Mouse (Mus musculus) cerebellum, postnatal 25 days (tissue): Measurements from ENCODE around the gene Mcm3.

Experiments
- DNase-seq, 2 experiments: peaks; one replicate each; pipeline ENCODE4 v3.0.0; 2021; ENCODE audit warnings: mixed read lengths in 2 of 2

Gene Mcm3

DNA sequence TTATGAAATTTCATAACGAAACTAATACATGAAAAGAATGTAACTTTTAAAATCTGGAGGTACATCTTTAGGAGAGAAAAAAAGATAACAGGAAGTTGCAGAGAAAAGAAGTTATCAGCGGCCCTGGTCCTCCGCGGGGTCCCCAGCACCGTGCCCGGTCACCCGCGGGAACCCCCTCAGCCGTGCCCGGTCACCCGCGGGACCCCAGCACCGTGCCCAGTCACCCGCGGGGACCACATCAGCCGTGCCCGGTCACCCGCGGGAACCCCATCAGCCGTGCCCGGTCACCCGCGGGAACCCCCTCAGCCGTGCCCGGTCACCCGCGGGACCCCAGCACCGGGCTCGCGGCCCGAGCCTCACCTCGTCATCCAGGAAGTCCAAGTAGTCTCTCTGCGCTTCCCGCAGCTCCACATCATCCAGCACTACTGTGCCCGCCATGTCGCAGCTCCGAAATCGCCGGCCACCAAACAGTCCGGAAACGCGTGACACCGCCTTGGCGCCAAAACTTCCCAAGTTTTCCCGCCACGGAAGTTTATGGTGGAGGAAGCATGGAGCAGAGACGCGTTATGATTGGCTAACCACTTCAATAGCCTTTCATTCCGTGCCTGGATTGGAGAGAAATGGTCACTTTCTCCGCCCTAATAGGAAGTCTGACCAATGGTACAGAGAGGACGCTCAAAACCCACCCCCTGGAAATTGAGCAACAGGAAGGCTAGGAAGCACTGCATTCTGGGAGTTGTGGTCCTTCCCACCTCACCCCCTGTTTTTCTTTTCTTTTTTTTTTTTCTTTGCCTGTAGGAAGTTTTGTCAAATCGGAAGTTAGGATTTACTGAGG lies at the start of gene Mcm3:
Gene Mcm3 (minus strand): TSS at position 542 of the 835 bp plus-strand sequence.
- DNase-seq: peak; percentile 77 to 85

DNA sequence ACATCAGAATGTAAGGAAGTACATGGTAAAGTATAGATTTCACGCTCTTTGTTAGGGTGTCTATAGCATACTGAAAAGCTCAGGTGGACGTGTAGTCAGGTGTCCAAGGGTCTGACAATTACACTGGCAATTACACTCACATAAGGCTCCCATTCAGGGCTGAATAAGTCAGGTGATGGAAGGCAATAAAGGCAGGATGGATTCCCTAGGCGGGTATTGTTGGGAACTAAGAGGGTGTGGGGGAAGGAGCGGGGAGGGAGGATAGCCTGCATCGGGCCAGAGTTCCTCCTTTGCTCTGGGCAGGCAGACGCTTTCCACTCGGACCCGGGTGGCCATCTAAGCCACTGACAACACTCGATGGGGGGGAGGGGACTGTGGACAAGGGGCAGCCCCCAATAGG lies 47.9 kb upstream of the Mcm3 start:
- no peak for DNase-seq

DNA sequence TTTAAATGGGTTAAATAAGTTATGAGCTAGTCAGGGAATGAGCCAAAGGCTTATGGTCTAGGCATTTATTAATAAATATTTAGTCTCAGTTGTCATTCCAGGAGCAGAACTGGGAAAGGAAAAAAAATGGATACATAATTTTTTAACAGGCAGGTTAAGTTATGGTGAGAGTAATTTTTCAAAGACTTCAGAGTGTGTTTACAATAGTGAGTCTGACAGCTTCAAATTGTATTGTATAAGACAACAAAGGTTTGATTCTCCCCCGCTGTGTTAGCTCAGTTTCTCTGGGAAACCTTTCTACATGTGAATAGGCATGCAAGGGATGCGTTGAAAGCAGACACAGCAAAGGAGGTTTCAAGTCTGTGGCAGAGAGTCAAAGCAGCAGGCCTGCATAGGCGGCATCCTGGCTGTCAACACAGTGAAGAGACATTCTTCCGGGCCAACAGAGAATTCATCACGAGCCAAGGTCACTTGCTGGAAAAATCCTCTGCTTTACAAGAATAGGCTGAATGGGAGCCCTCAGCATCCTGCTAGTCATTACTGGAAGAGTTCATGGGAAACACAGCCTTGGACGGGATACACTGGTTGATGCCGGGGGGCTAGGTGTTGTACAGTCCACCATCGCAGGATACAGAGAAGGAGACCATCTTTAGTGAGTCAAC lies 47.3 kb upstream of the Mcm3 start:
- DNase-seq: peak; percentile 27 to 50

DNA sequence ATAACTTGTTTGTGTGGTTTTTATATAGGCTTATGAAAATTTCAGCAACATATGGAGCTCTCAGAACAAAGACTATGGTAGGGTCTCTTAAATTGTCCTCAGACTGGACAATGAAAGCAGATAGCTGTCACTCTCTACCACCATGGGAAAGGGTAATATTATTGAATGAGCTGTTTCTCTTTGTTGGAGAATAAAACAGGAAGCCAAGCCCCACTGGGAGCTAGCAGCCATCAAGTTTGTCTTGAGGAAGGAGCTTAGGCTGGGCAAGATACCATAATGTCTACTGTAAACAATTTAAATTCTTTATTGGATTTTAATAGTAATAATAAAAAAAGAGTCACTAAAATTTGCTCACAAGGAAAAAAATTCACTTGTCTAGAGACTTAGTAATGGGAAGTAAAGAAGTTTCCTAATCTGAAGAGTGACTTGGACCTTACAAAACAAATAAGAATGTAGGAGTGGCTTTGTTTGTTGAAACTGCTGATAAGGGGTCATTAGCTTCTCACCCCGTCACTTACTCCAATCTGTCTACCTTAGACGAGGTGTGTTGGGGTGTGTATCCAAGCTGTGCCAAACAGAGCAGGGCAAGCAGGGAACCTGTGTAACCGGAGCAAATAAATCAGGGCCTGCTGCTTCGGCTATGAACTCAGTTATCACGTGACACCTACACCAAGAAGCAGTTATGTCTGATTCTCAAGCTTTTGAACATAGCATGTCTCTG lies 43.5 kb upstream of the Mcm3 start:
- no peak for DNase-seq

DNA sequence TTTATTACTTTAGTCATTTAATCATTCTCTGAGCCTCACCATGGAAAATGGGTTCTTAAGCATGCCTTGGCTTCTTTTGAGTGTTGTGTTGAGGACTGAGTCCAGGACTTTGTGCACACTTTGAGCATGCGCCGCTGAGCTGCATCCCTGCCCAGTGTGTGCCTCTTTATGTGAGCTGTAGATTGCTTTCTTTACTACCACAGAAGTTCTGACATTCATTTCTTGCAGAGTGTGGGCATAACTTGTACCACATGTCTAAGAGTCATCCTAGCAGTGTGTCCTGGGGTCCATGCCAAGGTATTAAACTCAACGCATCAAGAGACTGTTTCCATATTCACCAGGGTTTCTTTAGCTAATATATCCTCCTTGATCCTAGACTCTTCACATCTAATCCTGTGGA lies 41.8 kb upstream of the Mcm3 start:
- no peak for DNase-seq

DNA sequence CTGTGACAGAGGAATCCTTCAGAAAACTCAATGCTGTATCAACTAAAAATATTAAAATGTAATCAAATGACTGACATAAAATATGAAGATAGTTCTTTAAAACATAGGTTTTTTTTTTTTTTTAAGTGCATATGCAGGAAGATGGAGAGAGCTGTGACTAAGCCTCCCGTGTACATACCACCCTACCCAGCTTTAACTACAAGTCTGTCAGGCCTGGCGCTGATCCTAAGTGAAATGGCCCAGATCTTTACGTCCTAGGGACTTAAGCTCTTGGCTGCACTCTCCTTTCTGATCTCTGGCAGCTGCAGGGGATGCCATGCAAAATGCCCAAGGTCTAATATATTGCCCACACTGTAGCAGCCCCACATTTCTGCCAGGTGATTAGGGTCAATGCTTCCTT lies 40.7 kb upstream of the Mcm3 start:
- DNase-seq: no peak

DNA sequence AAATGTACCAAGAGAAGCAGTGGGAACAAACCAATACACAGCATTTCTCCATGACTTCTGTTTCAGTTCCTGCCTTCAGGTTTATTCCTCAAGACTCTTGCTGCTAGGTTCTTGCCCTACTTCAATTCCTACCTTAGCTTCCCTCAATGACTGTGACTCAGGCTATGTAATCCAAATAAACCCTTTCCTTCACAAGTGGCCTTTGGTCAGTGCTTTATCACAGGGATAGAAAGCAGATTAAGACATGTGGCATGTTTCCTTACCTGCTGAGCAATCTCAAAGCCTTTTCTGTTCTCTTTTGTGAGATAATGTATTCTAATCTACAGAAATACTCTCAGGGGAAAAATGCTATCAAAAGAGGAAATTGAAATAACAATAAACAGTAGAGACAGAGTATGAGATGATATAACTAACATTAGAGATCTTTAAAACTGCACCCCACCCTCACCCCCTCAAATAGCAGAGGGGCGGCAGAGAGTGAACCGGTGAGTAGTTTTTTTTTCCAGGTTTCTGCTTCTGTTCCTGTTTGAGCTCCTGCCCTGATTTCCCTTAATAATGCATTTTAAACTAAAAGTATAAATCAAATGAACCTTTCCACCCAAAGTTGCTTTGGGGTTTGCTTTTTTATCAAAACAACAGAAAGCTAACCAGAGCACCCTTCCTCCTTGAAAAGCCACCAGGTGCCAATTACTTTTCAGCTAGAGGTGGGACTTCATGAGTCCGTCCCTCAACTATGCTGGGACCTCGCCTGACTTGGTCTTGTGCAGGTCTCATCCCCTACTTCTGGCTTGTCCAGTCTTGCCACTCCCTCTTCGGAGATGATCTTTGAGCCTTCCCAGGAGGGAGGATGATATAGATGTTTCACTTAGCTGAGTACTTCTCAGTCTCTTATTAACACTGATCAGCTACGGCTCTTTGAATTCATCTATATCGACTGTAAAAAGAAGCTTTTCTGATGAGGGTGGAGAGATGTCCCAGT lies 37.1 kb upstream of the Mcm3 start:
- DNase-seq: no peak

DNA sequence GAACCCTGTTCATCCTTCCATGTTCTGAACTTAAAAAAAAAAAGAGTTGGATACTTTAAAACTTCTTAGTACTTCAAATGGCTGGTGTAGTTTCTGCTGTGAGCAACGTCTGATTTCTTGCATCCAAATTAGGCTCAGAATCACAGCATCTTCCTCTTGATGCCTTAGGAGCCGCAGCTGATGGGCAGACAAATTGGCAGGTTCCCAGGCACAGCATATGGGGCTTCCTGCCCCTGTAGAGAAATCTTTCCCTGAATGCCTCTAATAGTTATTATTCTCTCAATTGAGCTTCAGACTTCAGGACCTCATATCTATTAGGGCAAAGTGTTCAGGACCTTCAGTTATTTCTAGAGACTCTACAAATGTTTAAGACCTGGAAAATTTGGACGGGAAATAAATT lies 19.8 kb upstream of the Mcm3 start:
- DNase-seq: peak; percentile 81 to 90

DNA sequence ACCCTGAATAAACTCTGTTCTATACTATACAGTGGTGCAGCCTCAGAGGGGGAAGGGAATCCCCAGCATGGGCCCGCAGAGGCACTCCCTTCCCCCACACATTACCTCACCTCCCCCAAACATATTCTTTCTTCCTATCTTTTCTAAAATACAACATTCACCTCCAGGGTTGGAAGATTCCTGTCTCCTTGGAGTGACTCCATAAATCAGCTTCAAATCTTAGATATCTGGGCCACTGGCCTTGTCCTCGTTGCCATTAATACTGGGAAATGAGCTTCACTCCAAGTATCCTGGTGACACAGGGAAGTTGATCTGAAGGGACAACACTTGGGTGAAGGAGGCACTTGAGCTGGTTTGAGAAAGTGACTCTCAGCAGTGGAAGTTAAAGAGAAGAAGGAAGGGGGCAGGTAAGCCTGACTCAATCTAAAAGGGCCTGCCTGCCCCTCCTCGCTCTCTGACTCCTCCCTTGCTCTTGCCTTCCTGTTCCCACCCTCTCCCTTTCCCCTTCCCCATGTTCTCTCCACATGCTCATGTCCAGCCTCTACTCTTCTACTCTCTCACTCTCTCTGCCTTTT lies 16.5 kb upstream of the Mcm3 start:
- DNase-seq: no peak

DNA sequence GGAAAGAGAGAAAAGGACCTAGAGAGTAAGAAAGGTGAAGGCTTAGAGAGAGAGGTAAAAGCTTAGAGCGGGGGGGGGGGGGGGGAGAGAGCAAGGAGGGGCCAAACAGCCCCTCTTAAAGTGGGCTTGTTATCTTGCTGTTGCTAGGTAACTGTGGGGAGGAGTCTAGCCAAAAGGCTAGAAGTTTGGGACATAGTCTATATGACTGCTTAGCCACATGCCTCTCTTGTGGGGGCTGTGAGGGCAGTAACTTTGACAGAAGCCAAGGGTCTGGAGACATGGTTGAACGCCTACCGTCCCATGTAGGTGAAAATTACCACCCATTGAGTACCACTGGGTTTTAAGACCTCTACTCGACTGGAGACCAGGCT lies 13.0 kb upstream of the Mcm3 start:
- no peak for DNase-seq

DNA sequence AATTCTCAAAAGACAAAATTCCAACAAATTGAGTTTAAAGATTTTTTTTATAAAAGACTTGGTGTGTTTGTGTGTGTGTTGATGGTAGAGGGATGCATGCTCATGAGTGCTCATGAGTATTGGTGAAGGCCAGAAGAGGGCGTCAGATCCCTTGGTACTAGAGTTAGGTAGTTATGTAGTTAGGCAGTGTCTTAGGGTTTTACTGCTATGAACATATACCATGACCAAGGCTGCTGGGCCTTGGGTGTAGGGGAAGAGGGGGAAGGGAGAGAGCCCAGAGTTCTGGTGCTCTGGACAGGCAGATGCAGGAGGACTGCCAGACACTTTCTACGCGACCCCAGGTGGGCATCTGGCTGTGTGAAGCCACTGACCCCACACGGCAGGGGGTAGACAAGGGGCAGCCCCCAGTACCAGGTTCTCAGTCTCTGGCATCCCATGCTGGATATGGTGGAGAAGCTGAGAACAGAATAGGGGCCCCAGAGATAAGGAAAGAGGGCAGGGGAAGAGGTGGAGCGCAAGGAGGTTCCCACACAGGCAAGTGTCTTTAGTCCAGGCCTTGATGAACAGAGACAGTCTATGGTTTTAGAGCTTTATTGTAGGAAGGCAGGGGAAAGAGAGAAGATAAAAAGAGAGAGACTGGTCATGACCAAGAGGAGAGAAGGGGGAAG lies 12.5 kb upstream of the Mcm3 start:
- DNase-seq: peak in 1 of 2 experiments; percentile 7

DNA sequence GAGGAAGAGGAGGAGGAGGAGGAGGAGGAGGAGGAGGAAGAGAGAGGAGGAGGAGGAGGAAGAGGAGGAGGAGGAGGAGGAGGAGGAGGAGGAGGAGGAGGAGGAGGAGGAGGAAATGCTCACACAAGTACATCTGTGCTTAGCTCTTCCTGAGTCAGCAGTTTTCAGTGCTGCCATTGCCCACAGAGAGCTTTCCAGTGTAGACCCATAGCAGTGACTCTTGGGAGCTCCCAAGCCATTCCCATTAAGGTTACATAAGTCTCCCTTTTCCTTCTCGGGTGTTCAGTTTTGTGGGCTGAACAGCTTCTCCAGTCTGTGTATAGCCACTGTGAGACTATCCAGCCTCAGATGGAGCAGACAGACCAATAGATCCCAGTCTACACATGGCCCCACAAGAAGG lies 10.4 kb upstream of the Mcm3 start:
- DNase-seq: no peak

DNA sequence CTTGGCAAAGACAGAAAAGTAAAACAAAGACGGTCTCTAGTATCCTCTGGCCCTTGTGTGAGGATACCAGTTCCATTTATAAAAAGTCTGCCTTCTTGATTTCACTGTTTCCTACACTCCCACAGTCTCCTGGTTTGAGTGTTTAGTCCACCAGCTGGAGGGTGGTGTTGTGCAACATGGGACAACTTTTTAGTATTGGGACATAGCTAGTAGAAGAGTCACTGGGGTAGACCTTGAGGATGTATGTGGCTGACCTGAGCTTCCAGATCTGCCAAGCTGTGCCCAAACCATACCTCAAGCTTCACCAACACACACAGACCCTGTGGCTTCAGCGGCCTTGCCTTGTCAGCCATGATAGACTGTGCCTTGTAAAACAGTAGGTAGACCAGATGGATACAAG lies 7.9 kb upstream of the Mcm3 start:
- DNase-seq: no peak

DNA sequence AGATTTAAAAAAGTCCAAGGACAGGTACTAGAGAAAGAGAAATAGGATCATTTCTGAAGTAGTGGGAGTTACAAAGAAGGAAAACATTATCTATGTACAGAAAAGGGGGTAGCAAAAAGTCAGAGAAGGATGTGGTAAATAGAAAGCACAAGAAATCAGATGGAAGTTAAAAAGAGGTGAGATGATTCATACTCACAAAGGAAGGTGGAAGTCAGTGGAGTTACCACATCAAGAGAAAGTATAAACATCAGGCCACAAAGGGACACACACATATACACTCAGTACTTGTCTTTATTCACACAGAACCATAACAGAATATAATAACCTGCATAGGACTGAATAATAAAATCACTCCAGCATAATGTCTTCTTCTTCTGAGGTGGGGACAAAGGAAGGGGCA lies 4.9 kb upstream of the Mcm3 start:
- DNase-seq: no peak

DNA sequence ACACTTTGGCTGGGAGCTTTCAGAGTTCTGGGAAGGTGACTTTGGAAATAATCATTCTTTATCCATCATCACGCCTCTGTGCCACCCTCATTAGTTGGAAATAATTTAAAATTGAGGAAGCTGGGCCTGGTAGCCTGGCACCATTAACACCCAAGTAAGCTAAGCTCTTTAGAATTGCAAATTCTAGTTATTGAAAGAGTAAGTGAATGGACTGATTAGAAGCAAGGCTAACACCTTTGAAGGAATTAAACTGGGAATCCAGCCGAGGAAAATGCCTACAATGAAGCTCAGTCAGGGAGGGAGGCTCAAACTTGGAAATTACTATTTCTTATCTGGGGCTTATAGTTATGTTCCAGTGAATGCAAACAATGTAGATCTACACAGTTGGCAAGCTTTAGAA lies 3.8 kb upstream of the Mcm3 start:
- DNase-seq: no peak

DNA sequence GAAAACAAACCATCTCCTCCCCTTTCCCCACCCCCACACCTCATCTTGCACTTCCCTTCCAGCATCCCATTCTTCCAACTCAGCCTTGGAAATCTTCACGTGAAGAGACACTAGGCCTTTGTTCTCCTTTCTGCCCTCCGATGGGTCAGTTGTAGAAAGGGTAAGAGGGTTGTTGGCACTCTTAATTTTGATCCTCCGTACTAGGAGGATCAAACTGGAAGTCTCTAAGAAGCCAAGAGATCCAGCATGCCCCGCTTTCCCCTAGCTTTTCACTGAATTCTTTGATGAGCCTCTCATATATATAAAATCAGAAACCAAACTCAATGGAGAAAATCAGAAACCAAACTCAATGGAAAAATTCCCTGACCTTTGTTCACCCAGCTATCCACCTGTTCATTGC lies 3.4 kb upstream of the Mcm3 start:
- DNase-seq: no peak

DNA sequence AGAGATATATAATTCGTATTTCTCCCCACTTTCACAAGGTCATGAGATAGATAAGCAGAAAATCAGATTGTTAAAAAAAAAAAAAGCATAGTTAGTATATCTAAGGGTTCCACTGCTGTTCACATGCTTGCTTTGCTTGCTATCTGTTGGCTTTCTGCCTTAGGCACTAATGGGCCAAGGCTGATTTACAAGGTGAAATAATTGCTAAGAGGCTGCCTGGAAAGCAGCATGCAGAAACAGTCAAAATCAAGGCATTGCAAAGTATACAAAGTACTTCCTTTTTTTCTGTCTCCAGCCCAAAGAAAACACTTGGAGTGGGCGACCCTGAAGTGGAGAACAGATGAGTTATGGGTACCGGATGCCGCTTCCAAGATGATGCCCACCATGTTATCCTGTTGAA lies 847 bp upstream of the Mcm3 start:
- no peak for DNase-seq

DNA sequence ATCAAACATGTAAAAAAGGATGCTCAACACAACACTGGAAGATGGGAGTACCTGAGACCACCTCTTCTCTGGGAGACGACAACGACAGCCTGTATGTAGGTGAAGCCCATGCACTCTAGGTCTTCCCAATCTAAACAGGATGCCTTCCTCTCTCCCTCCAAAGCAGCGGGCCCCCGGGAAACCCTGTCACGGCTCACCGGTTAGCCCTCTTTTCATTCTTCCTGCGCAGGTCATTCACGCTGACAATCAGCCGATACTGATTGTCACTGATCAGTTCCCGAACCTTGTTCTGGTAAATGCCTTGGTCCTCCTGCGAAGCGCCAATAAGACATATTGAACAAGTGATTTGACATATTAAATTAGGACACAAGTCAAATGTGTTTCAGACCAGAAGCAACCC lies 2.5 kb downstream of the Mcm3 start:
- DNase-seq: no peak

DNA sequence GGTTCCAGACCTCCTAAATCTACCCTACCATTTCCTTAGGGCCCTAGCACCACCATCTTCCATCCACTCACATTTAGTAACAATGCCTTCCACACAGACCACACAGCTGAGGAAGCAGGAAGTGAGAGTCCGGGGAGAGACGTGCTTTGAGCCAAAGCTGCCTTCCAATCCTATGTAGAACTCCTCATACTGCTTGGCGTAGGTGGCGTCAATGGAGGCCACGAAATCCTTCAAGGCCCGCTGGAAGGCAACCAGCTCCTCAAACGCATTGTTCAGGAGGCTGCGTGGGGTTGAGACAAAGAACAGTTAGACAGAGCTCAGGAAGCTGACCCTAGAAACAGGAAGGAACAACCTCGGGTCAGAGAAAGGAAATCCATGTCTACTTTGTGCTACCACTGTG lies 2.9 kb downstream of the Mcm3 start:
- no peak for DNase-seq

DNA sequence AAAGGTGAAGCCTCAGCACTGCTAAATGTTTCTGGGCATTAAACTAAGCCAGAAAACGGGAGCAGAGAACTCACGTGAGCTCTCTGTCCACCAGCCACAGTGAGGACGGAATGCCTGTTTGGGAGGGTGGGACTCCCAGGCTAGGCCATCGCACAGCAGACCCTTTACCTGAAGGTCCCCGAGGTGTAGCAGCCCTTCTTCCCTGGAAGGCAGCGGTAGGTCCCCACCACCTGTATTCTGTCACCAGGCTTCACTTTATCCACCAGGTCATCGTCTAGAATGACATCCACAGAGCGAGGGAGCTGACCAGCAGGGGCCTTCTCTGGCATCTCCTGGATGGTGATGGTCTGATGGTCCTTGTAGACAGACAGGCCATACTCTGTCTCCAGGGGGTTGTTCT lies 5.6 kb downstream of the Mcm3 start:
- DNase-seq: no peak

DNA sequence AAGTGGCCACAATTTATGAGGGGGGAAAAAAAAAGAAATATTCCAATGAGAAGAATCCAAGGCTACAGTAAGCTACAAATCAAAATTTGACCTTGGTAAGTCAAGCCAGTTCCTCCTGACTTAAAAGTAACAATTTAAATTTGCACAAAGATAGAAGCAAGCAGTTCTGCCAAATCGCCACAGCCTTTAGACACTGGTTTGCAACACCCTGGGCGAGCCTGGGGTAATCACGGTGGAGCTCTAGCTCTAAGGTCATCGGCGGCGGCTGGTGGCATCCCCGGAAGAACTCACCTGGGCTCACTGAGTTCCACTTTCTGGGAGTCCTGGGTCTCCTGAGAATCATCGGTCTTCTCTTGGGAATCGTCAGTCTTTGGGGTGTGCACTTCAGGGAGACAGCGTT lies 15.6 kb downstream of the Mcm3 start:
- no peak for DNase-seq
